Mouse (Mus musculus) forebrain, postnatal 0 days (tissue): Measurements from ENCODE around the gene Fbxo10. TPM values are rescaled to one million over a fixed set of nuclear protein-coding genes. Genes with fewer than 3 reads are reported as not detected.
"Not testable (repeated sequence)": the region's sequence is repeated elsewhere in the genome, so short reads cannot be mapped to it uniquely, and the experiment has no call there.

Experiments
- ATAC-seq: fragments of 200-750 bp; cut with Nextera tagmentation; 2 replicates; pipeline ENCODE4 v1.8.0; 2017; ENCODE audit warnings: mild to moderate bottlenecking, moderate library complexity
- DNase-seq: peaks from one replicate; pipeline ENCODE4 v3.0.0-alpha.2; 2015
- H3K27ac ChIP-seq: fragments of 300-500 bp; sonication (generic); 2 replicates; pipeline ENCODE4 v1.5.1; 2014; ENCODE audit warnings: low read depth, mild to moderate bottlenecking, antibody characterized with exemption, low read length, moderate library complexity, mixed read lengths
- H3K27me3 ChIP-seq: fragments of 300-500 bp; sonication (generic); 2 replicates; pipeline ENCODE4 v1.6.1; 2014; ENCODE audit warnings: mild to moderate bottlenecking, low read length, mixed read lengths; ENCODE audit not compliant: insufficient read depth
- H3K36me3 ChIP-seq: fragments of 300-500 bp; sonication (generic); 2 replicates; pipeline ENCODE4 v1.6.1; 2014; ENCODE audit warnings: mild to moderate bottlenecking, moderate library complexity; ENCODE audit not compliant: insufficient read depth
- H3K4me1 ChIP-seq: fragments of 300-500 bp; sonication (generic); 2 replicates; pipeline ENCODE4 v1.6.1; 2014; ENCODE audit warnings: antibody characterized with exemption; ENCODE audit not compliant: insufficient read depth
- H3K4me2 ChIP-seq: fragments of 300-500 bp; sonication (generic); 2 replicates; pipeline ENCODE4 v1.6.1; 2014; ENCODE audit warnings: low read depth, mild to moderate bottlenecking, moderate library complexity
- H3K4me3 ChIP-seq: fragments of 300-500 bp; sonication (generic); 2 replicates; pipeline ENCODE4 v1.5.1; 2014; ENCODE audit warnings: low read depth, low read length, mixed read lengths
- H3K9ac ChIP-seq: fragments of 300-500 bp; sonication (generic); 2 replicates; pipeline ENCODE4 v1.6.1; 2014; ENCODE audit warnings: mild to moderate bottlenecking
- H3K9me3 ChIP-seq: fragments of 300-500 bp; sonication (generic); 2 replicates; pipeline ENCODE4 v1.6.1; 2016; ENCODE audit warnings: low read length
- CTCF ChIP-seq: sonication (generic); IDR thresholded peaks from 2 replicates; pipeline ENCODE4 v1.5.1; 2016; ENCODE audit warnings: antibody characterized with exemption, control low read depth, low read depth
- WGBS: fragments of 180-500 bp; shearing (Covaris S2); extraction: QIAGEN DNeasy Blood & Tissue Kit; methylation state at CpG from one replicate; pipeline ENCODE4 v1.1.7; 2014; 5-methylcytosine and 5-hydroxymethylcytosine counted together
- polyA plus RNA-seq: library from polyadenylated mRNA; unstranded; fragments of >200 nt; fragmentation: Nextera tagmentation; extraction: Ambion mirVana; gene quantifications from 2 replicates; pipeline ENCODE4 v1.2.1, GENCODE M21; 2015
- total RNA-seq: library from RNA; depleted of rRNA; stranded (reverse); fragments of >200 nt; gene quantifications from 2 replicates; pipeline ENCODE4 v1.2.3, GENCODE M21; 2014

The Fbxo10 gene
- total and polyA plus RNA-seq, 2 experiments from 2014 or later: 13.5 to 28.8 TPM

GRCm38 (mm10) chr4:45072261-45072973, 12.0 kb downstream of the Fbxo10 start:
- 80% methylated on average over 15 of the region's 15 CpGs for whole genome bisulfite sequencing
- H3K4me2 ChIP-seq: no peak overlapping the region
- no peak overlapping the region for H3K4me3 ChIP-seq
- no peak for TF ChIP-seq CTCF
- no peak overlapping the region for H3K9ac ChIP-seq
- no peak for ATAC-seq
- no peak overlapping the region for H3K27ac ChIP-seq
- no peaks in the 10 kb centered on the region for H3K4me1 ChIP-seq
- no peaks in the 10 kb centered on the region for H3K36me3 ChIP-seq
- H3K27me3 ChIP-seq: no peaks in the 10 kb centered on the region
- no peak for DNase-seq
- H3K9me3 ChIP-seq: no peaks in the 10 kb centered on the region

GRCm38 (mm10) chr4:45067742-45068141, 16.7 kb downstream of the Fbxo10 start:
- H3K36me3 ChIP-seq: no peaks in the 10 kb centered on the region
- TF ChIP-seq CTCF: no peak
- WGBS: 91% methylated on average over 4 of the region's 4 CpGs
- H3K9ac ChIP-seq: no peak overlapping the region
- no peaks in the 10 kb centered on the region for H3K9me3 ChIP-seq
- no peak for DNase-seq
- ATAC-seq: no peak
- no peak overlapping the region for H3K27ac ChIP-seq
- no peak overlapping the region for H3K4me2 ChIP-seq
- no peaks in the 10 kb centered on the region for H3K27me3 ChIP-seq
- H3K4me3 ChIP-seq: no peak overlapping the region
- 0 out of 2 replicates have a peak, but pooled peaks cover 2% of the 10 kb centered on the region for H3K4me1 ChIP-seq

- Histone ChIP-seq H3K9ac (no peak overlapping the region), H3K4me1 (0 out of 2 replicates have a peak, but pooled peaks cover 2% of the 10 kb centered on the region), H3K36me3 (peaks cover 9% of the 10 kb centered on the region), H3K9me3 (no peaks in the 10 kb centered on the region), H3K27me3 (no peaks in the 10 kb centered on the region), H3K4me2 (no peak overlapping the region), H3K27ac (no peak overlapping the region), H3K4me3 (no peak overlapping the region)
- no peak for TF ChIP-seq CTCF
- WGBS: 39% methylated on average over 2 of the region's 2 CpGs
- ATAC-seq (no peak), DNase-seq (no peak)
Observed at GRCm38 (mm10) chr4:45066036-45066730, 18.2 kb downstream of the Fbxo10 start.

- H3K9ac ChIP-seq: no peak overlapping the region
- ATAC-seq (no peak), DNase-seq (no peak)
- WGBS: 88% methylated on average over 2 of the region's 2 CpGs
- H3K4me3 ChIP-seq: no peak overlapping the region
- H3K27me3 ChIP-seq: no peaks in the 10 kb centered on the region
- TF ChIP-seq CTCF: no peak
- peaks cover 24% of the 10 kb centered on the region for H3K36me3 ChIP-seq
- no peak overlapping the region for H3K27ac ChIP-seq
- 0 out of 2 replicates have a peak, but pooled peaks cover 2% of the 10 kb centered on the region for H3K4me1 ChIP-seq
- no peaks in the 10 kb centered on the region for H3K9me3 ChIP-seq
- no peak overlapping the region for H3K4me2 ChIP-seq
Observed at GRCm38 (mm10) chr4:45064577-45064976, 19.8 kb downstream of the Fbxo10 start.

GRCm38 (mm10) chr4:45063836-45064235, 20.6 kb downstream of the Fbxo10 start:
- not testable (repeated sequence) for H3K4me2 ChIP-seq, H3K27me3 ChIP-seq, H3K27ac ChIP-seq, ATAC-seq, H3K9me3 ChIP-seq, DNase-seq, H3K4me3 ChIP-seq, H3K4me1 ChIP-seq, H3K9ac ChIP-seq
- peaks cover 31% of the 10 kb centered on the region for H3K36me3 ChIP-seq
- 67% methylated on average over 1 of the region's 1 CpGs for WGBS

- ATAC-seq (no peak), DNase-seq (no peak)
- no peaks in the 10 kb centered on the region for H3K27me3 ChIP-seq
- no peak overlapping the region for H3K9ac ChIP-seq
- peaks cover 48% of the 10 kb centered on the region for H3K36me3 ChIP-seq
- no peak for TF ChIP-seq CTCF
- no peaks in the 10 kb centered on the region for H3K9me3 ChIP-seq
- no peak overlapping the region for H3K4me2 ChIP-seq
- H3K27ac ChIP-seq: no peak overlapping the region
- H3K4me1 ChIP-seq: no peaks in the 10 kb centered on the region
- H3K4me3 ChIP-seq: no peak overlapping the region
- 79% methylated on average over 8 of the region's 8 CpGs for whole genome bisulfite sequencing
Observed at GRCm38 (mm10) chr4:45055451-45055850, 29.0 kb downstream of the Fbxo10 start.

- Histone ChIP-seq H3K4me3 (no peak overlapping the region), H3K9ac (no peak overlapping the region), H3K9me3 (no peaks in the 10 kb centered on the region), H3K4me2 (no peak overlapping the region), H3K27me3 (no peaks in the 10 kb centered on the region), H3K4me1 (no peaks in the 10 kb centered on the region), H3K27ac (no peak overlapping the region), H3K36me3 (peaks cover 47% of the 10 kb centered on the region)
- TF ChIP-seq CTCF: peak; percentile 72
- 52% methylated on average over 3 of the region's 3 CpGs for WGBS
- peak; percentile 82 for ATAC-seq
- DNase-seq: peak; percentile 29
Observed at GRCm38 (mm10) chr4:45054862-45055261, 29.5 kb downstream of the Fbxo10 start.
